Mouse (Mus musculus) heart, adult 2 months (tissue): ENCODE measurements around the gene Cdk19.

Source experiments
- CTCF ChIP-seq: fragments of 200-600 bp; IDR thresholded peaks from 2 replicates; pipeline ENCODE4 v1.8.1; 2022; ENCODE audit warnings: antibody characterized with exemption, mild to moderate bottlenecking, moderate library complexity
- EP300 ChIP-seq: fragments of 200-500 bp; IDR thresholded peaks from 2 replicates; pipeline ENCODE4 v1.6.1; 2011; ENCODE audit warnings: low read depth, low read length, control low read depth; ENCODE audit not compliant: insufficient read depth
- POLR2A ChIP-seq: fragments of 200-500 bp; IDR thresholded peaks from 2 replicates; pipeline ENCODE4 v1.6.1; 2011; ENCODE audit warnings: mild to moderate bottlenecking, low read depth, low read length, control low read depth; ENCODE audit not compliant: insufficient read depth

DNA sequence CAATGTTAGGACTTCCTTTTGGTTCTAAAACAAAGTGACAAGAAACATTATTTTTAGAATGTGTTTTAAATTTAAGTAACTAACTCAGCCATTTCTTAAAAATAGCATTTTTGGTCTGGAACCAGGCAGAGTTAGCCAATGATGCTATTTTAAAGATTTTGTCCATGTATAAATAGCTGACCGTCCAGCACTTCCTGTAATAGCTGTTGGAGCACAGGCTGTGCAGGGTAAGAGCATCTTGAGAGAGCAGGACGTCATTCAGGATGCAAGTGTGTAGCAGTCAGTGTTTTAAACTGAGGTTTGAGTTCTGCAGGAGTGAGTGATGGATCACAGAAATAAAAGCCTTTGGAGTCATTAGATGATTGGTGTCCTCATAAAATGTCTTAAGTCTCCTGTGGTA lies 18.8 kb downstream of the Cdk19 start:
- no peak for TF ChIP-seq CTCF
- no peak for TF ChIP-seq EP300
- TF ChIP-seq POLR2A: no peak
